Mouse (Mus musculus) forebrain, embryonic 13.5 days (tissue): ENCODE measurements around the gene Il2rb. TPM values are rescaled to one million over a fixed set of nuclear protein-coding genes. Genes with fewer than 3 reads are reported as not detected.

Experiments used
- ATAC-seq: fragments of 200-750 bp; cut with Nextera tagmentation; 2 replicates; pipeline ENCODE4 v1.8.0; 2017
- H3K27ac ChIP-seq: fragments of 300-500 bp; sonication (generic); 2 replicates; pipeline ENCODE4 v1.5.1; 2015; ENCODE audit warnings: inconsistent platforms, mild to moderate bottlenecking, moderate library complexity
- H3K27me3 ChIP-seq: fragments of 300-500 bp; sonication (generic); 2 replicates; pipeline ENCODE4 v1.6.1; 2015; ENCODE audit warnings: mild to moderate bottlenecking, inconsistent platforms
- H3K36me3 ChIP-seq: fragments of 300-500 bp; sonication (generic); 2 replicates; pipeline ENCODE4 v1.6.1; 2015; ENCODE audit warnings: mild to moderate bottlenecking, inconsistent platforms; ENCODE audit not compliant: poor library complexity, severe bottlenecking
- H3K4me1 ChIP-seq: fragments of 300-500 bp; sonication (generic); 2 replicates; pipeline ENCODE4 v1.6.1; 2015; ENCODE audit warnings: inconsistent platforms
- H3K4me2 ChIP-seq: fragments of 300-500 bp; sonication (generic); 2 replicates; pipeline ENCODE4 v1.6.1; 2015; ENCODE audit warnings: inconsistent platforms, mild to moderate bottlenecking, moderate library complexity
- H3K4me3 ChIP-seq: fragments of 300-500 bp; sonication (generic); 2 replicates; pipeline ENCODE4 v1.5.1; 2015; ENCODE audit warnings: mild to moderate bottlenecking, inconsistent platforms
- H3K9ac ChIP-seq: fragments of 300-500 bp; sonication (generic); 2 replicates; pipeline ENCODE4 v1.6.1; 2015; ENCODE audit warnings: mild to moderate bottlenecking, inconsistent platforms
- H3K9me3 ChIP-seq: fragments of 300-500 bp; sonication (generic); replicated peaks from 2 replicates; pipeline ENCODE4 v1.6.1; 2016; ENCODE audit warnings: inconsistent platforms
- WGBS: fragments of 180-500 bp; shearing (Covaris S2); methylation state at CpG from one replicate; pipeline ENCODE4 v1.1.7; 2015; 5-methylcytosine and 5-hydroxymethylcytosine counted together
- polyA plus RNA-seq: library from polyadenylated mRNA; unstranded; fragments of >200 nt; fragmentation: Nextera tagmentation; extraction: Ambion mirVana; gene quantifications from 2 replicates; pipeline ENCODE4 v1.2.1, GENCODE M21; 2015

Gene Il2rb
- polyA plus RNA-seq, 1 experiment from 2014 or later: not detected

DNA sequence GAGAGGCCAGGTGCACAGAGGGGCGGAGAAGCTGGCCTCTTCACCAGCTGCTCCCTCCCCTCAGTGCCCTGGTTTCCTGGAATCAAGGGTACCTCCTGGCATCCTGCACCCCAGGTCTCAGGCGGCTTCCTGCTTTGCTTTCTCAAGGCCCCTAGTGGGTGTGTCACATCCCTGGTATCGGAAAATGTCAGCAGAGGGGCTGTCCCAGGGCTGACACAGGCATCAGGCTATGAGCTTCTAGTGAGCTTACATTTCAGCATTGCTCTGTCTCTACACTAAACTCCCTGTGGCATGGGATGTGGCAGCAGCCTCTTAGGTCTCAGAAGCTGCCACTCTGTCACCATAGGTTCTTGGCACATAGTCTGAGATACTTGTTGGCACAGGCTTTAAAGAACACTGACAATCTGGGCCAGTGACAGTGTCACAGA, 19.5 kb downstream of the Il2rb start:
- no peak overlapping the region for H3K9ac ChIP-seq
- ATAC-seq: no peak
- H3K4me3 ChIP-seq: no peak overlapping the region
- 71% methylated on average over 3 of the region's 3 CpGs for WGBS
- H3K4me2 ChIP-seq: no peak overlapping the region
- no peak overlapping the region for H3K27ac ChIP-seq
- H3K9me3 ChIP-seq: no peaks in the 10 kb centered on the region
- H3K27me3 ChIP-seq: peaks cover 9% of the 10 kb centered on the region; the same call in 1 of the 2 replicates
- no peaks in the 10 kb centered on the region for H3K36me3 ChIP-seq
- no peaks in the 10 kb centered on the region for H3K4me1 ChIP-seq

- Histone ChIP-seq H3K27ac (no peak overlapping the region), H3K9ac (no peak overlapping the region), H3K4me3 (no peak overlapping the region), H3K4me1 (no peaks in the 10 kb centered on the region), H3K36me3 (no peaks in the 10 kb centered on the region), H3K27me3 (peaks cover 9% of the 10 kb centered on the region; the same call in 1 of the 2 replicates), H3K9me3 (no peaks in the 10 kb centered on the region), H3K4me2 (no peak overlapping the region)
- no peak for ATAC-seq
- WGBS: 85% methylated on average over 6 of the region's 6 CpGs
These were observed 21.6 kb downstream of the Il2rb start for GRCm38 (mm10) chr15:78473442-78473841.

GRCm38 (mm10) chr15:78471902-78472301, 23.2 kb downstream of the Il2rb start:
- Histone ChIP-seq H3K9me3 (no peaks in the 10 kb centered on the region), H3K27ac (no peak overlapping the region), H3K9ac (no peak overlapping the region), H3K4me3 (no peak overlapping the region), H3K27me3 (peaks cover 9% of the 10 kb centered on the region; the same call in 1 of the 2 replicates), H3K4me2 (no peak overlapping the region), H3K4me1 (no peaks in the 10 kb centered on the region), H3K36me3 (no peaks in the 10 kb centered on the region)
- WGBS: 44% methylated on average over 7 of the region's 7 CpGs
- ATAC-seq: no peak

DNA sequence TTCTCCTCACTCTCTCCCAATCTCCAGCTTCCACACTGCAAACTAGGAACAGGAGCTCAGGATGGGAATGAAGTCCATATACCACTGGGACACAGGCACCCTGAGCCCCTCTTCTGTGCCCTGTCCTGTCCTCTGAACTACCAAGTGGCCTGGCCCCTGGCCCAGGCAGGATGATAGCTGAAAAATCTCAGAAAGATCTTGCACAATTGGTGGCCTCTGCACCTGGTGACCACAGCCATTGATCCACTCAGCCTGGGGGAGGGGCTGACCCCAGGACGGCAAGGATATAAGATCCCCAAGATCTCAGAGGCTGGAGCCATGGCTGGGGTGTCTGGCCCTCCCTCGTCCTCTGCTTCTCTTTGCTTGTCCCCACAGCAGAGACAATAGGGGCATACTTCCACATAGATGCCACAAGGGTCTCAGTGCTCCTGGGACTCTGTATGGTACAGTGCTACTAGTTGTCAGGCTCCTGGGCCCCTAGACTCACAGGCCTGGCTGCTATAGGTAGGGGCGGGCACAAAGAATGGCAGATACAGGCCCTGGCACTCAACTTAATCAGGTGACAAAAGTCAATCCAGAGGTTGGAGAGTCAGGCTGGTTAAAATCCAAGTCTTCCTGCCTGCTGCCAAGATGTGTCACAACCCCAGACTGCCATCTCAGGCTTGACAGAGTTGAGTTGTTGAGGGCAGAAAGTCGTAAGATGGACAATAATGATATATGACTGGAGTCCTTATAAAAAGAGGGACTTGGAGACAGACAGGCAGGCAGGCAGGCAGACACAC, 24.4 kb downstream of the Il2rb start:
- no peak overlapping the region for H3K9ac ChIP-seq

GRCm38 (mm10) chr15:78468379-78468937, 26.6 kb downstream of the Il2rb start, which contains the start of gene Tmprss6:
Gene Tmprss6, minus strand, starts transcription at chr15:78468634.
- no peak for ATAC-seq
- no peak within 1 kb of the TSS for H3K27ac ChIP-seq
- H3K36me3 ChIP-seq: no peaks in the 10 kb centered on the region
- H3K4me3 ChIP-seq: no peak within 1 kb of the TSS
- 73% methylated on average over 7 of the region's 7 CpGs for WGBS
- H3K4me2 ChIP-seq: no peak within 1 kb of the TSS
- no peaks in the 10 kb centered on the region for H3K4me1 ChIP-seq
- H3K9me3 ChIP-seq: no peaks in the 10 kb centered on the region
- H3K27me3 ChIP-seq: no peaks in the 10 kb centered on the region
- no peak within 1 kb of the TSS for H3K9ac ChIP-seq

More for the DNA sequence above, 24.4 kb downstream of the Il2rb start:
- Histone ChIP-seq H3K27ac (no peak overlapping the region), H3K9me3 (no peaks in the 10 kb centered on the region), H3K4me2 (no peak overlapping the region), H3K36me3 (no peaks in the 10 kb centered on the region), H3K27me3 (peaks cover 6% of the 10 kb centered on the region; the same call in 1 of the 2 replicates), H3K4me1 (no peaks in the 10 kb centered on the region), H3K4me3 (no peak overlapping the region)
- ATAC-seq: no peak
- 75% methylated on average over 4 of the region's 4 CpGs for WGBS

DNA sequence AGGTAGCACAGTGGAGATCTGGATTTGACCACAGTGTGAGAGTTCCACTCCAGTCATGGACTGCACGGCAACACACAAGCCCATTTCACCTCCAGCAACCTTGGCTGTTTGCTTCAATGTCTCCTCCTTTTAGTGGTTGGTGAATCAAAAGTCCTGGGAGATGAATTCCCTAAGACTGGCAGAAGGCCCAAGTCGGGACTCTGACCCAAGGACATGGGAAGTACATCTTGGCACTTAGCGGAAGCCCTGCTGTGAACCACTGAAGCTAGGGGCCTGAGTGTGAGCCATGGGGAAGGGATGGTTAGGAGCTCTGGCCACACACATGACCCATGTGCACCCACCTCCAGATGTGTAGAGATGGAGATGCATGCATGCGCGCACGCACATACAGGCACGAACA, 27.5 kb downstream of the Il2rb start:
- no peak overlapping the region for H3K4me2 ChIP-seq
- no peak overlapping the region for H3K27ac ChIP-seq
- no peak overlapping the region for H3K9ac ChIP-seq
- no peaks in the 10 kb centered on the region for H3K9me3 ChIP-seq
- 94% methylated on average over 7 of the region's 7 CpGs for WGBS
- H3K27me3 ChIP-seq: no peaks in the 10 kb centered on the region
- no peak for ATAC-seq
- H3K4me1 ChIP-seq: no peaks in the 10 kb centered on the region
- H3K36me3 ChIP-seq: no peaks in the 10 kb centered on the region
- no peak overlapping the region for H3K4me3 ChIP-seq

DNA sequence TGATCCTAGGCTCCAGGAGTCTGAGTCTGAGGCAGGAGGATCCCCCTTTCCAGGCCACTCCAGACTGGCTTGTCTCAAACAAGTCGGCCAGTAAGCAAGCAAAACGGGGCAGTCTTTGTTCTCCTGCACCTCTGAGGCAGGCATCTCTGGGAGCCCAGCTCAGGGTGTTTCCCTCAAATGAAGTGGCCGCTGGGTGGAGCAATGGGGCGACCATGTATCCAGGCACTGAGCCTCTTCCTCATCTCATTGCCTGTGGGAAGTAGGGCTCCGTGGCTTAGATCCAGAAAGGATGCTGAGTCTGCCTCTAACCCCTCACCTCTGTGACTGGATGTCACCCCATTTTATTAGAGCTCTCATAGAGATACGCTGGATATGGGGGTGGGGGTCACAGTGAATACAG, 28.3 kb downstream of the Il2rb start:
- 40% methylated on average over 6 of the region's 6 CpGs for WGBS
- no peak for ATAC-seq
- no peak overlapping the region for H3K27ac ChIP-seq
- H3K27me3 ChIP-seq: no peaks in the 10 kb centered on the region
- no peaks in the 10 kb centered on the region for H3K9me3 ChIP-seq
- H3K4me3 ChIP-seq: no peak overlapping the region
- no peak overlapping the region for H3K9ac ChIP-seq
- H3K4me2 ChIP-seq: no peak overlapping the region
- H3K4me1 ChIP-seq: no peaks in the 10 kb centered on the region
- no peaks in the 10 kb centered on the region for H3K36me3 ChIP-seq

- no peak for ATAC-seq
- WGBS: 79% methylated on average over 2 of the region's 2 CpGs
- Histone ChIP-seq H3K4me3 (no peak overlapping the region), H3K4me2 (no peak overlapping the region), H3K27me3 (no peaks in the 10 kb centered on the region), H3K9me3 (no peaks in the 10 kb centered on the region), H3K36me3 (no peaks in the 10 kb centered on the region), H3K4me1 (no peaks in the 10 kb centered on the region), H3K9ac (no peak overlapping the region), H3K27ac (no peak overlapping the region)
These were observed 32.1 kb downstream of the Il2rb start for GRCm38 (mm10) chr15:78462981-78463380.

DNA sequence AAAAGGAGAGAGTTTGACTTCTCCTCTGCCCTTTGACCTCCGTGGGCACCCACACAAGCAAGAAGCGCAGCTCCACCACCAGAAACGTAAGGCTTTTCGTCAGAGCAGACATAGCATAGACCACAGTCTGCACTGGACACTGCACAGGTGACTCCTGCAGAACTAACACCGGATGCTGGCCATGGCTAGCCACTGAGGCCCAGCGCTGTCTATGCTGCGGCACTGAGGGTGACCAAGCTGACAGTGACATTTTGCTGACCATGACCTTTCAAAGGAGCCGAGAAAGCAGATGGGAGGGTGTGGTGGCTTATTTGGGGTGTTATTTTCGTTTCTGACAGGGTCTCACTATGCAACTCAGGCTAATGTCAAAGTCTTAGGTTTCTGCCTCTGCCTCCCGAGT, 37.9 kb downstream of the Il2rb start:
- H3K4me3 ChIP-seq: no peak overlapping the region
- 84% methylated on average over 10 of the region's 10 CpGs for WGBS
- H3K27me3 ChIP-seq: no peaks in the 10 kb centered on the region
- no peak overlapping the region for H3K27ac ChIP-seq
- no peaks in the 10 kb centered on the region for H3K36me3 ChIP-seq
- H3K9me3 ChIP-seq: no peaks in the 10 kb centered on the region
- no peak for ATAC-seq
- H3K4me2 ChIP-seq: no peak overlapping the region
- no peaks in the 10 kb centered on the region; the same call in 1 of the 2 replicates for H3K4me1 ChIP-seq
- H3K9ac ChIP-seq: no peak overlapping the region

DNA sequence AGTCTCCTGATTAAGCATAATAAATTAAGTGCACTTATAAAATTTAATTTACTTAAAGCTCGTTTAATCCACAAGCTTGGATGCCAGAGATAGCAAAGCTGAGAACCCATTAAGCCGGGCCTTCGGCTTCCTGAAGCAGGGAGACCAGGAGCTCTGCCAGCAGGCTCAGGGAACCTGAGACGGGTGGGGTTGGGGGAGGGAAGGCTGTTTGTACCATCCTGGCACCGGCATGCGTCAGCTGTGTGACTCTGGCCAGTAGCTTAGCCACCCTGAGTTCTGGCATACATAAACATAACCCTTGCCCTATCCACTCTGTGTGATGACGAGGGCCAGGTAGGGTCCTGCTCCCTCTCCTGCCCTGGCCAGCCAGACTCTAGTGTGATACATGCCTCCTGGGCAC, 39.0 kb downstream of the Il2rb start:
- Histone ChIP-seq H3K9ac (no peak overlapping the region; the same call in 1 of the 2 replicates), H3K4me1 (no peaks in the 10 kb centered on the region; the same call in 1 of the 2 replicates), H3K4me2 (no peak overlapping the region), H3K36me3 (no peaks in the 10 kb centered on the region), H3K27ac (no peak overlapping the region), H3K9me3 (no peaks in the 10 kb centered on the region), H3K4me3 (no peak overlapping the region), H3K27me3 (no peaks in the 10 kb centered on the region)
- no peak for ATAC-seq
- WGBS: 44% methylated on average over 7 of the region's 7 CpGs

- no peak overlapping the region for H3K4me2 ChIP-seq
- H3K9ac ChIP-seq: no peak overlapping the region
- no peaks in the 10 kb centered on the region; the same call in 1 of the 2 replicates for H3K4me1 ChIP-seq
- H3K9me3 ChIP-seq: no peaks in the 10 kb centered on the region
- H3K4me3 ChIP-seq: no peak overlapping the region
- WGBS: 81% methylated on average over 4 of the region's 4 CpGs
- no peak for ATAC-seq
- no peak overlapping the region for H3K27ac ChIP-seq
- H3K36me3 ChIP-seq: no peaks in the 10 kb centered on the region
- H3K27me3 ChIP-seq: no peaks in the 10 kb centered on the region
These were observed 39.9 kb downstream of the Il2rb start for GRCm38 (mm10) chr15:78455168-78455567.

DNA sequence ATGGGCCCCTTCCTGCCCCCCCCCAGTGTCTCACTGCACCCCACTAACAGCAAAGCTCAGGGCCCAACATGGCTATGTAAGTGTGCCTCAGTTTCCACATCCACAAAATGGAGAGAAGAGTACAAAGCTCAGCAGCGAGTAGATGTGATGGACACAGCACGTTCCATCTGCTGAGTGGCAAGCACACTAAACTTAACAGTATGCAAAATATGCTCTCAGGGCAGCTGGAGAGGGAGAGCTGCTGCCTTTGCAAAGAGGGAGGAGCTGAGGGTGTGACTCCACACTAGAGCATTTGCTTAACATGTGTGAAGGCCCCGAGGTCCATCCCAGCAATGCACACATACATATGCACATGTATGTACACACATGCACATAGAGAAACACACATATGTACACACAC, 42.1 kb downstream of the Il2rb start:
- no peak overlapping the region for H3K4me3 ChIP-seq
- H3K9ac ChIP-seq: no peak overlapping the region
- H3K27ac ChIP-seq: no peak overlapping the region
- no peaks in the 10 kb centered on the region; the same call in 1 of the 2 replicates for H3K4me1 ChIP-seq
- H3K9me3 ChIP-seq: no peaks in the 10 kb centered on the region
- no peaks in the 10 kb centered on the region for H3K36me3 ChIP-seq
- no peak overlapping the region for H3K4me2 ChIP-seq
- WGBS: 90% methylated on average over 3 of the region's 3 CpGs
- ATAC-seq: no peak
- no peaks in the 10 kb centered on the region for H3K27me3 ChIP-seq
